Mouse (Mus musculus): ENCODE measurements around the gene Lcp1. TPM values are rescaled to one million over a fixed set of nuclear protein-coding genes. Genes with fewer than 3 reads are reported as not detected.
"Not testable (repeated sequence)": the region's sequence is repeated elsewhere in the genome, so short reads cannot be mapped to it uniquely, and the experiment has no call there.

Gene Lcp1
- polyA plus RNA-seq (2015; fragmentation: Nextera tagmentation; extraction: Ambion mirVana): 81.6 and 81.9 TPM in 2 replicates

DNA sequence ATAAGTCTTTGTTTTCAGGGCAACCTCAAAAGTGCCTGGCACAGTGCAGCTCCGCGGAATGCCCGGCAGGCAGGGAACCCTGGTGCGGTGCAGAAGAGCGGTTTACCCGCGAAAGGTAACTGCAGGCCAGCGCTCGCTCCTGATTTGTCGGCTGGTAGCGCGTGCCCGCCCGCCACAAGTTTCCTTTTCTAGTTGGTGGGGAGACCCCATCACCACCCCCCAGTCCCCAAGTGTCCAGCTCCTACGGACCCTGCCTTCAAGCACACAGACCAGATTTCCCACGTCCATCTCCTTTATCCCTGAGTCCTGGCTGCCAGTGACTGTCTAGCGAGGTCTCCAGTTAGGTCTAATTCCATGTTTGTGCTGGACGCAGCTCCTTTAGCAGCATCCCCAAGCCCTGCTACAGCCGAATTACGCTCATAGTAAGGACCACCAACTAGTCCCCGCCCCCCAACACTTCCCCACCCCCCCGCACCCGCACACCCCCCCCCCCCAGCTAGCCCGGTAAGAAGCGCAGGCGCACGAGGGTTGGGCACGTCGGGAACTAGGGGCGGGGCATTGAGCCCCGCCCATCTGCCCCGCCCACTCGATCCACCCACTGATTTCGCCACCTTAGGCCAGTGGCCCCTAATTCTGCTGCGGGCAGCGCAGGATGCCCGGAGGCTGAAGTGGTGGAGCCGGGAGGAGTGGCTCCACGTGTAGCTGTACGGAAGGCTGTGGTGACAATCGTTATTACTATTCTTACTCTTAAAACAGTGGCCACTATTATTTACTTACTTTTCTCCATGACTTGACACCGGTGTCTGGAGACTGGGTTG is at the start of gene Lcp1, which contains the start of gene Lrrc63:
Lcp1 (plus strand) TSS at position 601 of the 818 bp plus-strand sequence.
Lrrc63 (minus strand) TSS at position 381 of the 818 bp plus-strand sequence.
- Histone ChIP-seq H3K27me3 (replicated peaks) (no peaks in the 10 kb centered on the region), H3K4me1 (replicated peaks) (no peaks in the 10 kb centered on the region), H3K9ac (peak within 1 kb of the TSS; percentile 51), H3K27ac (no peak within 1 kb of the TSS), H3K9me3 (no peaks in the 10 kb centered on the region), H3K4me2 (replicated peaks) (peak within 1 kb of the TSS; percentile 92), H3K36me3 (no peaks in the 10 kb centered on the region), H3K4me3 (replicated peaks) (peak within 1 kb of the TSS; percentile 58)
- 1% methylated on average over 40 of the region's 42 CpGs for WGBS
- ATAC-seq: peak; percentile 97

DNA sequence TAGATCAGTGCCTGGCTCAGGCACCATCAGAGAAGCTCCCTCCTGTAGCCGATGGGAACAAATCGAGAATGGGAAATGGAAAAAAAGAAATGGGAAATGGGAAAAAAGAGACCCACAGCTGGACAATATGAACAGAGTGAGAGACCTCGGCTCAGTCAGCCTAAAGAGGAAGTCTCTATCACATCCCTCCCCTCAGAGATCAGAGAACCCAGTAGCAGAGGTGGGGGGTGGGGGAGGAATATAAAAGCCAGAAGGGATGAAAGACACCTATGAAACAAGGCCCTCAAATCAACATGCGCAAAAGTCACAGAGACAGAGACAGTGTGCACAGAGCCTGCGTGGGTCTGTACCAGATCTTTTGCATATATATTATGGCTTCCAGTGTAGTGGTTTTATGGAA is 27.9 kb upstream of the Lcp1 start:
- ATAC-seq: no peak
- no peak overlapping the region for H3K4me2 ChIP-seq (replicated peaks)
- H3K4me1 ChIP-seq (replicated peaks): no peaks in the 10 kb centered on the region
- no peak overlapping the region for H3K4me3 ChIP-seq (replicated peaks)
- H3K27me3 ChIP-seq (replicated peaks): no peaks in the 10 kb centered on the region
- H3K9me3 ChIP-seq: no peaks in the 10 kb centered on the region
- 88% methylated on average over 5 of the region's 5 CpGs for WGBS
- no peak overlapping the region for H3K9ac ChIP-seq
- no peaks in the 10 kb centered on the region for H3K36me3 ChIP-seq
- H3K27ac ChIP-seq: no peak overlapping the region

DNA sequence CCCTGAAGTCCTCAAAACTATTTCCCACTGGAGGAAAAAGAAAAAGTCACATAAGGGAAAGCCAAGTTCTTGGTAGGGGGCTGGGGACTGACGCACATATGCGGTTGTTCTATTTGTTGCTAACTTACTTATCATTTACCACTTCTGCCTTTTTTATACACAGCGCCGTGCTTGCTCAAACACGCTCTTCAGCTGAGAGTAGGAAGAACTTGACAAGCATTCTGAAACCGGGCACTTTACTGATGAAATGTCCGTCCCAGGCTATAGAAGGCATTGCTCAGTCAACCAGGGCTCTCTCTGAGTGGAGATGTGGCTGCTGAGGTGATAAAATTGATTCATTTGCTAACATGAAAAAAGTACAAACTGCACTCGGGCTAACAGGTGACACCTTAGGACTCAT is 9.2 kb upstream of the Lcp1 start:
- ATAC-seq: no peak
- Histone ChIP-seq H3K9ac (no peak overlapping the region), H3K4me2 (replicated peaks) (no peak overlapping the region), H3K36me3 (no peaks in the 10 kb centered on the region), H3K27me3 (replicated peaks) (no peaks in the 10 kb centered on the region), H3K4me3 (replicated peaks) (no peak overlapping the region), H3K9me3 (no peaks in the 10 kb centered on the region), H3K27ac (no peak overlapping the region), H3K4me1 (replicated peaks) (no peaks in the 10 kb centered on the region)
- WGBS: 84% methylated on average over 8 of the region's 8 CpGs

GRCm38 (mm10) chr14:75131324-75131935 is 529 bp downstream of the Lcp1 start:
- 10% methylated on average over 12 of the region's 12 CpGs for WGBS
- Histone ChIP-seq H3K4me2 (replicated peaks) (peak overlapping the region; percentile 92), H3K27ac (no peak overlapping the region), H3K4me1 (replicated peaks) (no peaks in the 10 kb centered on the region), H3K27me3 (replicated peaks) (no peaks in the 10 kb centered on the region), H3K36me3 (no peaks in the 10 kb centered on the region), H3K9me3 (no peaks in the 10 kb centered on the region), H3K9ac (no peak overlapping the region), H3K4me3 (replicated peaks) (peak overlapping the region; percentile 58)
- ATAC-seq: peak; percentile 14; the same call in 1 of the 2 replicates

DNA sequence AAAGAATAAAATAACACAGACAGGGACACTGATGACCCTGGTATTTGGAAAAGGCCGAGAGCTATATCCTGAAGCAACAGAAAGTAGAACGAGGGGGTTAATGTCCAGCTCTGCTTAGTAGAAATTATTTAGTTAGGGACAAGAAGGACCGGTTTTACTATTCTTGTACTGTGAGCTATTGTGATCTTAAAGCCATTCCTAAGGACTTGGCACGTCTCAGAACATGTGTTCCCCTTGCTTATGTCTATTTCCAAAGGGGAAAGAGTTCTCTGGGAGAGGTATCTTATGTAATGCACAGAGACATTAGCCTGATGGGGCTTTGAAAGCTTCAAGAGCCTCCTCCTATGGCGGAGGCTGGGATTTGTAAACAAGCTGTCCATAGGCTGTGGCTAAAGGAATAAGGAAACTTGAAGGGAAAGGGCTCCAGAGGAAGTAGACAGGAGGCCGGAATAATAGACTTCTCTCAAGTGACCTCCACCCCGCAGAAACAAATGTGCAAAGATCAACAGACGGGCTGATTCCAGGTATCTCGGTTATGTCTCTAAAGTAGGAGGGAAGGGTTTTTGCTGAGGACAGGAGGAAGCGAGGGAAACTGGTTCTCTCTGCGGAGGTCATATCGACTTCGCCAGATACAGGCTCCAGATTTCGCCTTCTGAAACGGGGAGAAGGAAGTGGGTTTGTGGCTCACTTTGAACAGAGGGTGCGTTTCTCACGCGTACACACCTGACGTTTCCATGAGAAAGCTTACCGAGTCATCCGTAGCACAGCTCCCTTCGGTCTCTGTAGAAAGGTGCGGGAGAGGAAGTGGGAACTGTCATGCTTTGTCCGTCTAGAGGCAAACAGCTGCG is 5.4 kb downstream of the Lcp1 start:
- Histone ChIP-seq H3K4me3 (replicated peaks) (peak overlapping the region; percentile 14; the same call in 1 of the 2 replicates), H3K27me3 (replicated peaks) (no peaks in the 10 kb centered on the region), H3K4me1 (replicated peaks) (no peaks in the 10 kb centered on the region), H3K4me2 (replicated peaks) (peak overlapping the region; percentile 40), H3K9me3 (no peaks in the 10 kb centered on the region), H3K36me3 (no peaks in the 10 kb centered on the region), H3K9ac (no peak overlapping the region), H3K27ac (peak overlapping the region; percentile 6; the same call in 1 of the 2 replicates)
- 49% methylated on average over 25 of the region's 25 CpGs for WGBS
- ATAC-seq: peak; percentile 63

- H3K36me3 ChIP-seq: no peaks in the 10 kb centered on the region
- H3K4me2 ChIP-seq (replicated peaks): no peak overlapping the region
- H3K9ac ChIP-seq: no peak overlapping the region
- H3K27ac ChIP-seq: no peak overlapping the region
- no peaks in the 10 kb centered on the region for H3K4me1 ChIP-seq (replicated peaks)
- no peaks in the 10 kb centered on the region for H3K9me3 ChIP-seq
- no peak overlapping the region for H3K4me3 ChIP-seq (replicated peaks)
- H3K27me3 ChIP-seq (replicated peaks): no peaks in the 10 kb centered on the region
- ATAC-seq: peak; percentile 84; the same call in 1 of the 2 replicates
- 72% methylated on average over 10 of the region's 10 CpGs for WGBS
These were observed 7.6 kb downstream of the Lcp1 start for GRCm38 (mm10) chr14:75138503-75138902.

- Histone ChIP-seq H3K36me3 (no peaks in the 10 kb centered on the region), H3K9me3 (no peaks in the 10 kb centered on the region), H3K27me3 (replicated peaks) (no peaks in the 10 kb centered on the region), H3K9ac (no peak overlapping the region), H3K4me3 (replicated peaks) (no peak overlapping the region), H3K4me1 (replicated peaks) (no peaks in the 10 kb centered on the region), H3K4me2 (replicated peaks) (no peak overlapping the region), H3K27ac (no peak overlapping the region)
- no peak for ATAC-seq
- WGBS: 90% methylated on average over 2 of the region's 2 CpGs
These were observed 8.3 kb downstream of the Lcp1 start for GRCm38 (mm10) chr14:75139225-75139624.

DNA sequence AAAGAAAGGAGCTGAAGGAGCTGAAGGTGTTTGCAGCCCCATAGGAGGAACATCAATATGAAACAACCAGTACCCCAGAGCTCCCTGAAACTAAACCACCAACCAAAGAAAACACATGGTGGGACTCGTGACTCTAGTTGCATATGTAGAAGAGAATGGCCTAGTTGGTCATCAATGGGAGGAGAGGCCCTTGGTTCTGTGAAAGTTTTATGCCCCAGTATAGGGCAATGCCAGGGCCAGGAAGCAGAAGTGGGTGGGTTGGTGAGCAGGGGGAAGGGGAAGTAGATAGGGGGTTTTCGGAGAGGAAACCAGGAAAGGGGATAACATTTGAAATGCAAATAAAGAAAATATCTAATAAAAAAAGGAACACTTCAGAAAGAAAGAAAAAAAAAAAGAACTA is 16.8 kb downstream of the Lcp1 start:
- WGBS: 83% methylated on average over 2 of the region's 2 CpGs
- H3K4me3 ChIP-seq (replicated peaks); H3K27ac ChIP-seq; H3K9me3 ChIP-seq; ATAC-seq; H3K4me1 ChIP-seq (replicated peaks); H3K4me2 ChIP-seq (replicated peaks); H3K9ac ChIP-seq; H3K27me3 ChIP-seq (replicated peaks); H3K36me3 ChIP-seq: not testable (repeated sequence)

DNA sequence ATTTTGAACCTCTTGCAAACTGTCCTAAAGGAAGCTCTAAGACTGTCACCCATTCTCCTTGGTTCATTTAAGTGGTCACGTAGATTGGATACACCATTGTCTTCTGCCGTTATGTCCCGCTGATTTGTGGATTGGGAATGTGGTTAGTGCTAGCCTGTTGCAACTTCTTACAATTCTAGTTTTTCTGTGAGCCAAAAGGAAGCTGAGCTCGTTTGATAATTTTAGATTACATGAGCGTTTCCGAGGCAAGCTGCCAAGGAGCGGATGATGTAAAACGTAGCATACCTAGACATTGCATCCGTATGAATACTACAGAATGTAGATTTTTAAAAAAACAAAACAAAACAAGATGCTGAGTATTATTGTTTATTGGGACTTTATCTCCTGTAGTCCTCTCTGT is 17.3 kb downstream of the Lcp1 start:
- ATAC-seq: no peak
- Histone ChIP-seq H3K4me3 (replicated peaks) (no peak overlapping the region), H3K27ac (no peak overlapping the region), H3K36me3 (no peaks in the 10 kb centered on the region), H3K4me1 (replicated peaks) (no peaks in the 10 kb centered on the region), H3K9ac (no peak overlapping the region), H3K4me2 (replicated peaks) (no peak overlapping the region), H3K9me3 (no peaks in the 10 kb centered on the region), H3K27me3 (replicated peaks) (no peaks in the 10 kb centered on the region)
- WGBS: 76% methylated on average over 9 of the region's 9 CpGs

DNA sequence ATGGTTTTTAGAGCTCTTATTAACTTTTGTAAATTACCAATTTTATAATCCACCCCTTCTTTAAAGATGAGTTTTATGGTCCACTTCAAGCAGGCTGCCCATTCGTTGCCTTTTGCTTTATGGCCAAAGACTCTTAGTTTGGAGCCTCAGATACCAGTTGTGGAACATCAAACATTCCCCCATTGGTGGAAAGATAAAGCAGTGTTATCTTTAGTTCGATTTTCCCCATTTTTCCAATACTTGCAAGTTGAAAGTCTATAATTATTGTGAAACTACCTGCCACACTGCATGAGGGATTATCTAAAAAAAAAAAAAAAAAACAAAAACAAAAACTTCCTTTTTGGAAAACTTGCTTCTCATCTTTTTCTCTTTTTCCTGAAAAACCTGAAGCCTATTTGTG is 19.8 kb downstream of the Lcp1 start:
- no peaks in the 10 kb centered on the region for H3K4me1 ChIP-seq (replicated peaks)
- H3K9ac ChIP-seq: no peak overlapping the region
- H3K9me3 ChIP-seq: no peaks in the 10 kb centered on the region
- no peak overlapping the region for H3K4me3 ChIP-seq (replicated peaks)
- H3K36me3 ChIP-seq: no peaks in the 10 kb centered on the region
- no peak overlapping the region for H3K4me2 ChIP-seq (replicated peaks)
- no peak overlapping the region for H3K27ac ChIP-seq
- no peaks in the 10 kb centered on the region for H3K27me3 ChIP-seq (replicated peaks)
- 55% methylated on average over 2 of the region's 2 CpGs for WGBS
- ATAC-seq: no peak

- H3K27me3 ChIP-seq (replicated peaks): no peaks in the 10 kb centered on the region
- H3K36me3 ChIP-seq: no peaks in the 10 kb centered on the region
- no peak overlapping the region for H3K27ac ChIP-seq
- H3K9ac ChIP-seq: no peak overlapping the region
- H3K4me2 ChIP-seq (replicated peaks): no peak overlapping the region
- 74% methylated on average over 3 of the region's 3 CpGs for whole genome bisulfite sequencing
- no peaks in the 10 kb centered on the region for H3K9me3 ChIP-seq
- H3K4me3 ChIP-seq (replicated peaks): no peak overlapping the region
- no peaks in the 10 kb centered on the region for H3K4me1 ChIP-seq (replicated peaks)
- no peak for ATAC-seq
These were observed 20.2 kb downstream of the Lcp1 start for GRCm38 (mm10) chr14:75151146-75151545.

DNA sequence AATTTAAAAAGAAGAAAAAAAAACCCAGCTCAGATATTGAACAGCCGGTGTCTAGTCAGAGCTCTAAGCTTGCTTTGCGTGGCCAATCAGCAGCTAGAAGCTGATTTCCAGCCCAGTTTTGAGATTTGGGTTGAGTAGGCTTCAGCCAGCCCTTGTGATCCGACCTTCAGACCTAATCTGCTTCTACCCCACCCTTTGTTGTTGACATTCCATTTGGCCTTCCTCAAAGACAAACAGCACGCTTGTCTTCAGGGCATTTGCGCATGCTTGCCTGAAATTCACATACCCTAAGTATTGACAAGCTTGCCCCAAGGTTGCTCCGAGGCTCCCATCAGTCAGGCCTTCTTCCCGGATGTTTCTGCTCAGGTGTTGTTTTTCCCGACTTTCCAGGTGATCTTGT is 23.6 kb downstream of the Lcp1 start:
- H3K27me3 ChIP-seq (replicated peaks): no peaks in the 10 kb centered on the region
- ATAC-seq: 0 out of 2 replicates have a peak, but pooled peaks have one; percentile 45
- H3K4me1 ChIP-seq (replicated peaks): no peaks in the 10 kb centered on the region
- H3K4me2 ChIP-seq (replicated peaks): no peak overlapping the region
- 63% methylated on average over 8 of the region's 8 CpGs for WGBS
- no peak overlapping the region for H3K4me3 ChIP-seq (replicated peaks)
- H3K9me3 ChIP-seq: no peaks in the 10 kb centered on the region
- H3K36me3 ChIP-seq: no peaks in the 10 kb centered on the region
- no peak overlapping the region for H3K27ac ChIP-seq
- no peak overlapping the region for H3K9ac ChIP-seq

Measured in intestine, embryonic 15.5 days (tissue).